Mouse (Mus musculus): ENCODE results near the gene Slc23a2. TPM values are rescaled to one million over a fixed set of nuclear protein-coding genes. Genes with fewer than 3 reads are reported as not detected.

The Slc23a2 gene
- polyA plus RNA-seq, 1 experiment from 2014 or later = 11.7 TPM

DNA sequence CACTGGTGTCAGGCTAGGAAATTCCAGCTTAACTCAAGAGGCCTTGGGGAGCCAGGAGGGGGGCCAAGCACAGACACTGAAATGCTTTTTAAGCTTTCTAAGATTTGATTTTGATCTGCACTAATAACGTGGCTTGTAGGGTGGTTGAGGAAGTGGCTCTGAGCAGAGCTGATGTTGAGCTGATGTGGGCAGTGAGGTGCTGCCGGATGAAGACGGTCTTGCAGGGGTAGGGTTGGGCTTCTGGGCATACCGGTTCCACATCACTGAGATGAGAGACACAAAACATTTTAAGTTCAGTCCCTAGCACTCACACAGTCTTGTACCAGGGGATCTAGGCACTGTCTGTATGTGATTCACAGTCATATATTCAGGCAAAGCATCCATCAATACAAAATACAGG, 46.5 kb downstream of the Slc23a2 start:
- no peaks in the 10 kb centered on the region for H3K9me3 ChIP-seq (replicated peaks; ENCODE audit: low read length)
- no peak overlapping the region for H3K27ac ChIP-seq
- no peaks in the 10 kb centered on the region for H3K36me3 ChIP-seq (ENCODE audit: insufficient read depth, low read length)
- peaks cover 10% of the 10 kb centered on the region for H3K4me1 ChIP-seq (replicated peaks; ENCODE audit: insufficient read depth, low read length)
- no peak for TF ChIP-seq CTCF (IDR thresholded peaks at IDR 0.05; ENCODE audit: low read depth)
- ATAC-seq (replicated peaks; ENCODE audit: low FRiP score, low read depth) (no peak), DNase-seq (ENCODE audit: low spot score) (no peak)
- H3K4me3 ChIP-seq (replicated peaks; ENCODE audit: low read depth, low read length) = no peak overlapping the region
- 73% methylated on average over 4 of the region's 4 CpGs for WGBS
- H3K4me2 ChIP-seq (ENCODE audit: low read length) = no peak overlapping the region
- no peaks in the 10 kb centered on the region for H3K27me3 ChIP-seq (ENCODE audit: insufficient read depth, low read length)
- H3K9ac ChIP-seq (ENCODE audit: low read depth, low read length) = no peak overlapping the region

DNA sequence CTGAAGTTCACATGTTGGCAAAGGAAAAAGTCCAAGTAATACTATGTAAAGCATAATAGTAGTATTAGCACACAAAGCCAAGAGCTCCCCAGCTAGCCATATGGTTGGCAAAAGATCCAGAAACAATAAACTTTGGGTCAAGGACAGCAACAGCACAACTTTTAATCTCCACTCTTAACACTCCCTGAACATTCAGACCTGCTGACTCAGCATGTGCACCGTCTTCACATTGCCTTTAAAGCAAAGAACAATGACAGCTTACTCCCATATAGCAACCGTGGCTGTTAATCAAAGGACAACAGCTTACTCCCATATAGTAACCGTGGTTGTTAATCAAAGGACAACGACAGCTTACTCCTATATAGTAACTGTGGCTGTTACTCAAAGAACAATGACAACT, 48.3 kb downstream of the Slc23a2 start:
- no peak overlapping the region for H3K4me2 ChIP-seq (ENCODE audit: low read length)
- no peak overlapping the region for H3K9ac ChIP-seq (ENCODE audit: low read depth, low read length)
- WGBS = 29% methylated on average over 4 of the region's 4 CpGs
- H3K27me3 ChIP-seq (ENCODE audit: insufficient read depth, low read length) = no peaks in the 10 kb centered on the region
- 0 out of 2 replicates have a peak, but pooled peaks cover 2% of the 10 kb centered on the region for H3K4me1 ChIP-seq (replicated peaks; ENCODE audit: insufficient read depth, low read length)
- DNase-seq (ENCODE audit: low spot score) = no peak
- TF ChIP-seq CTCF (IDR thresholded peaks at IDR 0.05; ENCODE audit: low read depth) = no peak
- no peak for ATAC-seq (replicated peaks; ENCODE audit: low FRiP score, low read depth)
- H3K27ac ChIP-seq = no peak overlapping the region
- no peaks in the 10 kb centered on the region for H3K9me3 ChIP-seq (replicated peaks; ENCODE audit: low read length)
- no peaks in the 10 kb centered on the region for H3K36me3 ChIP-seq (ENCODE audit: insufficient read depth, low read length)
- no peak overlapping the region for H3K4me3 ChIP-seq (replicated peaks; ENCODE audit: low read depth, low read length)

DNA sequence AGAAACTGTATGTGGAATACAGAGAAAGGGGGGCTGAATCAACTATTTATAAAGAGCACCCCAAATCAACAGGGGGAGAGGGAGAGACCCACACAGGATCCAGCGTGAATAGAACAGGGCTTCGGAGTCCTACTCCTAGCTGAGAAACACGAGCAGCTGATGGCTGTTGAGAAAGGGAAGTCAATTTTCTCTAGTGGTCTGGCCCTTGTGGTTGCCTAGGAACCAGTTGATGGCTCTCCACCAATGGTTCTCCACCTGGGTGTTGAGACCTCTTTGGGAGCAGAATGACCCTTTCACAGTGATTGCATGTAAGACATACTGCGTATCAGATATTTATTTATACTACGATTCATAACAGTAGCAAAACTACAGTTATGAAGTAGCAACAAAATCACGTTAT, 49.1 kb downstream of the Slc23a2 start:
- no peak overlapping the region for H3K9ac ChIP-seq (ENCODE audit: low read depth, low read length)
- H3K9me3 ChIP-seq (replicated peaks; ENCODE audit: low read length) = no peaks in the 10 kb centered on the region
- no peak overlapping the region for H3K4me2 ChIP-seq (ENCODE audit: low read length)
- no peaks in the 10 kb centered on the region for H3K36me3 ChIP-seq (ENCODE audit: insufficient read depth, low read length)
- no peaks in the 10 kb centered on the region for H3K27me3 ChIP-seq (ENCODE audit: insufficient read depth, low read length)
- no peak overlapping the region for H3K27ac ChIP-seq
- 83% methylated on average over 6 of the region's 6 CpGs for whole genome bisulfite sequencing
- TF ChIP-seq CTCF (IDR thresholded peaks at IDR 0.05; ENCODE audit: low read depth) = no peak
- no peak for DNase-seq (ENCODE audit: low spot score)
- H3K4me3 ChIP-seq (replicated peaks; ENCODE audit: low read depth, low read length) = no peak overlapping the region
- no peak for ATAC-seq (replicated peaks; ENCODE audit: low FRiP score, low read depth)
- H3K4me1 ChIP-seq (replicated peaks; ENCODE audit: insufficient read depth, low read length) = 0 out of 2 replicates have a peak, but pooled peaks cover 2% of the 10 kb centered on the region

DNA sequence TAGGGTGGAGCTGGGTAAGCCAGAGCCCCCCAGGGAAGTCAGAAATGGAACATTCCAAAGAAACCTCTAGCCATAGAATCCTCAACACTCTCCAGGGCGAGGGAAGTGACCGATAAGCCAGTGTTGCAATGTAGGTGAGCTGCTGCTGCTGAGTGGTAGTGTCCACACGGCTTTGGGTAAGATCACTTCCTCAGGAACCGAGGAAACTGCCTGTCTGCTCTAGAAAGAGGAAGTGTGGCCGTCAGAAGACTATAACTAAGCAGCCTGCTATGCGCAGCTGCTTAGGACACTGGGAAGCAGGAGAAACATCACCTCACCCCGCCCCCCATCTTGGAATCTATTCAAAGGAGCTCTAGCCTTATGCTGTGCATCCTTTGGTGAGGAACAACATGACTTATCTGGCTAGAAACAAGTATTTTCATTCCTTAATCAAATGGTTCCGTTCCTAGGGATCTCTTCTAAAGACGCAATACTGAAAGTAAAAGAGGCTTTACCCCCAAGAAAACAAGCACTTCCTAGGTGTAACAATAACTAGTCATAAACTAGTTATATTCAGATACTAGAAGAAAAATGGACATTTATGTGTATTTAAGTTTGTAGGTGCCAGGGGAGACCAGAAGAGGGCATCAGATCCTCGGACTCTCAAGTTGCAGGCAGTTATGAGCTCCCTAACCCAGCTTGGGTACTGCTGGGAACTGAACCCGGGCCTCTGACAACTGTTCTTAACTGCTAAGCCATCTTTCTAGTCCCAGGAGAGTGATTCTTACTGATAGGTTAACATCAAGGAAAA, 50.3 kb downstream of the Slc23a2 start:
- no peak overlapping the region for H3K4me2 ChIP-seq (ENCODE audit: low read length)
- no peak overlapping the region for H3K27ac ChIP-seq
- no peak for ATAC-seq (replicated peaks; ENCODE audit: low FRiP score, low read depth)

DNA sequence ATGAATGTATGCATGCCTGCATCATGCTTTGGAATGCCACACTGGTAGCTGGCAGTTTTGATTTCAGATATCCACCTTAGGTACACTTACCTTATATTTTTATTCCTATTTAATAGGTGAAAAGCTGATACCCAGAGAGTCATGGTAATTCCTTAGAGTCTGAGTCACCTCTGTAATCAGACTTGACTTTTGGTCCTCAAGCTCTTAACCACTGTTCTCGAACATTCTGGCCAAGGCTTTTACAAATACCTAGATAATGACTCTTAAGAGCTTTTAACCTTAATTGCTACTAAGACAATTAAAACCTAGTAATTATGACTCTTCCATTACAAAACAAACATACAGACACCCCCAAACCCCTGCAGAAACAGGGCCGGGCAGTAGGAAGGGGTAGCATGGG, 51.2 kb downstream of the Slc23a2 start:
- H3K9ac ChIP-seq (ENCODE audit: low read depth, low read length) = no peak overlapping the region
- WGBS = 80% methylated on average over 2 of the region's 2 CpGs

More for the DNA sequence above, 50.3 kb downstream of the Slc23a2 start:
- 0 out of 2 replicates have a peak, but pooled peaks have one; percentile 7 for TF ChIP-seq CTCF (IDR thresholded peaks at IDR 0.05; ENCODE audit: low read depth)
- H3K27me3 ChIP-seq (ENCODE audit: insufficient read depth, low read length) = no peaks in the 10 kb centered on the region
- H3K9me3 ChIP-seq (replicated peaks; ENCODE audit: low read length) = no peaks in the 10 kb centered on the region
- 0 out of 2 replicates have a peak, but pooled peaks cover 2% of the 10 kb centered on the region for H3K4me1 ChIP-seq (replicated peaks; ENCODE audit: insufficient read depth, low read length)
- peak; percentile 37 for DNase-seq (ENCODE audit: low spot score)
- no peaks in the 10 kb centered on the region for H3K36me3 ChIP-seq (ENCODE audit: insufficient read depth, low read length)
- H3K4me3 ChIP-seq (replicated peaks; ENCODE audit: low read depth, low read length) = no peak overlapping the region
- WGBS = 78% methylated on average over 11 of the region's 11 CpGs
- no peak overlapping the region for H3K9ac ChIP-seq (ENCODE audit: low read depth, low read length)

GRCm38 (mm10) chr2:132093298-132093697, 51.6 kb downstream of the Slc23a2 start:
- 100% methylated on average over 1 of the region's 1 CpGs for WGBS
- Histone ChIP-seq H3K36me3 (ENCODE audit: insufficient read depth, low read length) (0 out of 2 replicates have a peak, but pooled peaks cover 5% of the 10 kb centered on the region), H3K9ac (ENCODE audit: low read depth, low read length) (no peak overlapping the region), H3K27me3 (ENCODE audit: insufficient read depth, low read length) (no peaks in the 10 kb centered on the region), H3K9me3 (replicated peaks; ENCODE audit: low read length) (no peaks in the 10 kb centered on the region), H3K27ac (no peak overlapping the region), H3K4me3 (replicated peaks; ENCODE audit: low read depth, low read length) (no peak overlapping the region), H3K4me1 (replicated peaks; ENCODE audit: insufficient read depth, low read length) (no peaks in the 10 kb centered on the region), H3K4me2 (ENCODE audit: low read length) (no peak overlapping the region)
- no peak for DNase-seq (ENCODE audit: low spot score)
- no peak for ATAC-seq (replicated peaks; ENCODE audit: low FRiP score, low read depth)
- TF ChIP-seq CTCF (IDR thresholded peaks at IDR 0.05; ENCODE audit: low read depth) = no peak

More for the DNA sequence above, 51.2 kb downstream of the Slc23a2 start:
- Histone ChIP-seq H3K4me2 (ENCODE audit: low read length) (no peak overlapping the region), H3K9me3 (replicated peaks; ENCODE audit: low read length) (no peaks in the 10 kb centered on the region), H3K27me3 (ENCODE audit: insufficient read depth, low read length) (no peaks in the 10 kb centered on the region), H3K4me1 (replicated peaks; ENCODE audit: insufficient read depth, low read length) (0 out of 2 replicates have a peak, but pooled peaks cover 2% of the 10 kb centered on the region), H3K4me3 (replicated peaks; ENCODE audit: low read depth, low read length) (no peak overlapping the region), H3K27ac (no peak overlapping the region), H3K36me3 (ENCODE audit: insufficient read depth, low read length) (0 out of 2 replicates have a peak, but pooled peaks cover 5% of the 10 kb centered on the region)
- DNase-seq (ENCODE audit: low spot score) (no peak), ATAC-seq (replicated peaks; ENCODE audit: low FRiP score, low read depth) (no peak)
- no peak for TF ChIP-seq CTCF (IDR thresholded peaks at IDR 0.05; ENCODE audit: low read depth)

All from kidney, postnatal 0 days (tissue).